Mouse (Mus musculus): ENCODE results near the gene Chga. TPM values are rescaled to one million over a fixed set of nuclear protein-coding genes. Genes with fewer than 3 reads are reported as not detected.

Chga gene
- polyA plus RNA-seq, 1 experiment = not detected

- Histone ChIP-seq H3K27ac (ENCODE audit: insufficient read depth, low read depth, low read length) (no peak overlapping the region), H3K4me3 (ENCODE audit: insufficient read depth, low read length) (no peak overlapping the region), H3K4me1 (ENCODE audit: control insufficient read depth, insufficient read depth, low read length) (no peaks in the 10 kb centered on the region)
- TF ChIP-seq CTCF (IDR thresholded peaks at IDR 0.05; ENCODE audit: low read depth, low read length) (no peak), POLR2A (IDR thresholded peaks at IDR 0.05; ENCODE audit: borderline replicate concordance, low read depth, low read length) (no peak)
Observed at GRCm38 (mm10) chr12:102553705-102554275, 979 bp upstream of the Chga start.

DNA sequence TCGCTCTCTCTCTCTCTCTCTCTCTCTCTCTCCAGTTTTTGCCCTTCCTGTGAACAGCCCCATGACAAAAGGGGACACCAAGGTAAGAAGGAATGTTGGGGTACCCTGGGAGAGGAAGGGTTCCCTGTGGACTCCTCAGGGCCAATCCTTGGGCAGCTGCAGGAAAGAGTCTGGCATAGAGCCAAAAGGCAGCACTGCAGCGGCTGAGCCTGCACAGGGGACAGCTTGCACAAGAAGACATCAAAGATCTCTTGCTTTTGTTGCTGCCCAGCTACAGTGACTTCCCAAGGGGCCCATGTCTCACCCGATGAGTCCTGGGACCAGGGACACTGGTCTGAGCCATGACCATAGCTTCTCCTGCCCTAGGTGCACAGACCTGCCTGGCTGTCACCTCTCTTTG lies 1.1 kb downstream of the Chga start:
- Histone ChIP-seq H3K4me3 (ENCODE audit: insufficient read depth, low read length) (no peak overlapping the region), H3K27ac (ENCODE audit: insufficient read depth, low read depth, low read length) (no peak overlapping the region), H3K4me1 (ENCODE audit: control insufficient read depth, insufficient read depth, low read length) (no peaks in the 10 kb centered on the region)
- TF ChIP-seq CTCF (IDR thresholded peaks at IDR 0.05; ENCODE audit: low read depth, low read length) = no peak
- TF ChIP-seq POLR2A (IDR thresholded peaks at IDR 0.05; ENCODE audit: borderline replicate concordance, low read depth, low read length) = no peak

- no peaks in the 10 kb centered on the region for H3K4me1 ChIP-seq (ENCODE audit: control insufficient read depth, insufficient read depth, low read length)
- no peak for TF ChIP-seq POLR2A (IDR thresholded peaks at IDR 0.05; ENCODE audit: borderline replicate concordance, low read depth, low read length)
- TF ChIP-seq CTCF (IDR thresholded peaks at IDR 0.05; ENCODE audit: low read depth, low read length) = no peak
- no peak overlapping the region for H3K27ac ChIP-seq (ENCODE audit: insufficient read depth, low read depth, low read length)
- no peak overlapping the region for H3K4me3 ChIP-seq (ENCODE audit: insufficient read depth, low read length)
Observed at GRCm38 (mm10) chr12:102557372-102557771, 2.6 kb downstream of the Chga start.

- Histone ChIP-seq H3K27ac (ENCODE audit: insufficient read depth, low read depth, low read length) (no peak overlapping the region), H3K4me3 (ENCODE audit: insufficient read depth, low read length) (no peak overlapping the region), H3K4me1 (ENCODE audit: control insufficient read depth, insufficient read depth, low read length) (peaks cover 10% of the 10 kb centered on the region)
- TF ChIP-seq CTCF (IDR thresholded peaks at IDR 0.05; ENCODE audit: low read depth, low read length) (no peak), POLR2A (IDR thresholded peaks at IDR 0.05; ENCODE audit: borderline replicate concordance, low read depth, low read length) (no peak)
Observed at GRCm38 (mm10) chr12:102565086-102565485, 10.3 kb downstream of the Chga start.

- Histone ChIP-seq H3K27ac (ENCODE audit: insufficient read depth, low read depth, low read length) (no peak overlapping the region), H3K4me3 (ENCODE audit: insufficient read depth, low read length) (no peak overlapping the region), H3K4me1 (ENCODE audit: control insufficient read depth, insufficient read depth, low read length) (peaks cover 10% of the 10 kb centered on the region)
- TF ChIP-seq POLR2A (IDR thresholded peaks at IDR 0.05; ENCODE audit: borderline replicate concordance, low read depth, low read length) (no peak), CTCF (IDR thresholded peaks at IDR 0.05; ENCODE audit: low read depth, low read length) (no peak)
Observed at GRCm38 (mm10) chr12:102566951-102567350, 12.2 kb downstream of the Chga start.

GRCm38 (mm10) chr12:102568219-102568618 lies 13.4 kb downstream of the Chga start:
- Histone ChIP-seq H3K27ac (ENCODE audit: insufficient read depth, low read depth, low read length) (no peak overlapping the region), H3K4me1 (ENCODE audit: control insufficient read depth, insufficient read depth, low read length) (peaks cover 10% of the 10 kb centered on the region), H3K4me3 (ENCODE audit: insufficient read depth, low read length) (no peak overlapping the region)
- TF ChIP-seq POLR2A (IDR thresholded peaks at IDR 0.05; ENCODE audit: borderline replicate concordance, low read depth, low read length) (no peak), CTCF (IDR thresholded peaks at IDR 0.05; ENCODE audit: low read depth, low read length) (no peak)

DNA sequence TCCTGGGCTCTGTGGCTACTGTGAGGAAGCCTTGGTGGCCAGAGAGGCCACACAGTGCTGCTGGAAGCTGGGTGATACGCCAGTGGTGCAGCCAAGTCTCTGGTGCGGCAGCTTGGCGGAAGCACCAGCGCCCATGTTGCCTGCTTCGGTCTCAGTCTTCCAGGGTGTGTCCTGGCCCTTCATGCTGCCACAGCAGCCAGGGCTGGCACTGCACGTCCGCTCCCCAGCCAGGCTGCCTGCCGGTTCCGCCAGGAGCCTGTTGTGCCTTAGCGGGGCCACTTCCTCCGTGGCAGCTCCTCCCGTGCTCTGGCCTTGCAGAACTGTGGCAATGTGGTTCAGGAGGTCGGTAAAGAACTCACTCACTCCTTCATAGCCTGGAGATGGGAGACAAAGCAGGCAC lies 15.3 kb downstream of the Chga start:
- no peak overlapping the region for H3K27ac ChIP-seq (ENCODE audit: insufficient read depth, low read depth, low read length)
- TF ChIP-seq CTCF (IDR thresholded peaks at IDR 0.05; ENCODE audit: low read depth, low read length) (no peak), POLR2A (IDR thresholded peaks at IDR 0.05; ENCODE audit: borderline replicate concordance, low read depth, low read length) (no peak)
- peaks cover 10% of the 10 kb centered on the region for H3K4me1 ChIP-seq (ENCODE audit: control insufficient read depth, insufficient read depth, low read length)
- H3K4me3 ChIP-seq (ENCODE audit: insufficient read depth, low read length) = no peak overlapping the region

DNA sequence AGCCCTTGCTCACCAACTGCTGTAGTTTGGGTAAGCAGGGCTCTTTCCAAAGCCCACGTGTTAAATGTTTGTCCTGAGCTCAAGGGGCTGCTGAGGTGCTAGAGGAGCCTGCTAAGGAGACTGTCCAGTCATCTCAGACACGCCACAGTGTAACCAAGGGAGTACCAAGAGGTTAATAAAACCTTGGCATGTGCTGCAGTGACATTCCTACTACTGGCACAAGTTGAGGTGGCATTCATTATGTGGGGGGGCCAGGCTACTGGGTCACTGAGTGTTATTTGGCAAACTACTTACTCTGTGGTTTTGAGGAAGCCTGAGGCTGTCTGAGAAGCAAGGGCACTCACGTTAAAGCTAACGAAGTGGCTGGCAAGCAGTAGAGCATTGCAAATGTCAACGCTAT lies 16.0 kb downstream of the Chga start:
- TF ChIP-seq POLR2A (IDR thresholded peaks at IDR 0.05; ENCODE audit: borderline replicate concordance, low read depth, low read length) (no peak), CTCF (IDR thresholded peaks at IDR 0.05; ENCODE audit: low read depth, low read length) (no peak)
- no peak overlapping the region for H3K4me3 ChIP-seq (ENCODE audit: insufficient read depth, low read length)
- H3K27ac ChIP-seq (ENCODE audit: insufficient read depth, low read depth, low read length) = no peak overlapping the region
- H3K4me1 ChIP-seq (ENCODE audit: control insufficient read depth, insufficient read depth, low read length) = peaks cover 10% of the 10 kb centered on the region

DNA sequence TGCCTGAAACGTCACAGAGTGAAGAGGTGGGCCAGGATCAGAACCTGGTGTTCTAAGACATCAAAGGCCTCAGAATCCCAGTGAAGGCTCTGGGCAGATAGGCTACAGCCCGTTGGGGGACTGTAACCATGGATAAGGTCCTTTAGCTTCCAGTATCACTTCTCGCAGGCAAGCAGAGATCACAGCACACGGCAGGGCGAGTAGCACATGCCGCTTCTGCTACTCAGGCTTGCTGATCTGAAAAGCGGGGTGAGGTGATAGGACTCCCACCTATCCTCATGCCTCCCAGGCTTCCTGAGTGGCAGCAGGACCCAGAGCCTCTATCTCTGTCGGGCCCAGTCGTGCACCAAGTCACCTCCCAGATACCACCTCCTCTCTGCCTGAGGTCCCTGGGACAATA lies 16.9 kb downstream of the Chga start:
- Histone ChIP-seq H3K27ac (ENCODE audit: insufficient read depth, low read depth, low read length) (no peak overlapping the region), H3K4me1 (ENCODE audit: control insufficient read depth, insufficient read depth, low read length) (peaks cover 6% of the 10 kb centered on the region), H3K4me3 (ENCODE audit: insufficient read depth, low read length) (no peak overlapping the region)
- TF ChIP-seq POLR2A (IDR thresholded peaks at IDR 0.05; ENCODE audit: borderline replicate concordance, low read depth, low read length) = no peak
- TF ChIP-seq CTCF (IDR thresholded peaks at IDR 0.05; ENCODE audit: low read depth, low read length) = no peak

- TF ChIP-seq CTCF (IDR thresholded peaks at IDR 0.05; ENCODE audit: low read depth, low read length) (no peak), POLR2A (IDR thresholded peaks at IDR 0.05; ENCODE audit: borderline replicate concordance, low read depth, low read length) (no peak)
Observed at GRCm38 (mm10) chr12:102573036-102573435, 18.3 kb downstream of the Chga start.

More at GRCm38 (mm10) chr12:102573036-102573435, 18.3 kb downstream of the Chga start:
- H3K4me1 ChIP-seq (ENCODE audit: control insufficient read depth, insufficient read depth, low read length) = no peaks in the 10 kb centered on the region
- H3K27ac ChIP-seq (ENCODE audit: insufficient read depth, low read depth, low read length) = no peak overlapping the region
- no peak overlapping the region for H3K4me3 ChIP-seq (ENCODE audit: insufficient read depth, low read length)
